Mouse (Mus musculus): ENCODE measurements around the gene Ticrr. TPM values are rescaled to one million over a fixed set of nuclear protein-coding genes. Genes with fewer than 3 reads are reported as not detected.

Gene Ticrr
- polyA plus RNA-seq, 2 experiments, result 7.4 to 7.9 TPM

- Histone ChIP-seq H3K4me2 (replicated peaks; ENCODE audit: low read depth, low read length, severe bottlenecking) (no peak overlapping the region), H3K4me3 (replicated peaks; ENCODE audit: low read length) (no peak overlapping the region), H3K27ac (replicated peaks; ENCODE audit: low read depth, low read length) (no peak overlapping the region), H3K27me3 (ENCODE audit: control insufficient read depth, insufficient read depth, low read length) (no peaks in the 10 kb centered on the region), H3K4me1 (ENCODE audit: control insufficient read depth, insufficient read depth, low read length) (no peaks in the 10 kb centered on the region), H3K36me3 (ENCODE audit: control insufficient read depth, insufficient read depth, low read length) (peaks cover 78% of the 10 kb centered on the region), H3K9ac (ENCODE audit: low read depth, low read length, severe bottlenecking) (no peak overlapping the region), H3K9me3 (ENCODE audit: control insufficient read depth, low read length) (no peaks in the 10 kb centered on the region)
- TF ChIP-seq POLR2A (IDR thresholded peaks at IDR 0.05; ENCODE audit: borderline replicate concordance, extremely low read depth, insufficient read depth, insufficient read length), result no peak
- ATAC-seq (ENCODE audit: low FRiP score, low read depth) (no peak), DNase-seq (ENCODE audit: low spot score) (no peak)
Measured at GRCm38 (mm10) chr7:79679186-79679585, 19.2 kb downstream of the Ticrr start.

GRCm38 (mm10) chr7:79680231-79680630 is 20.2 kb downstream of the Ticrr start:
- WGBS, result 89% methylated on average over 2 of the region's 2 CpGs
- Histone ChIP-seq H3K27ac (replicated peaks; ENCODE audit: low read depth, low read length) (no peak overlapping the region), H3K9me3 (ENCODE audit: control insufficient read depth, low read length) (no peaks in the 10 kb centered on the region), H3K36me3 (ENCODE audit: control insufficient read depth, insufficient read depth, low read length) (peaks cover 77% of the 10 kb centered on the region), H3K4me2 (replicated peaks; ENCODE audit: low read depth, low read length, severe bottlenecking) (no peak overlapping the region), H3K9ac (ENCODE audit: low read depth, low read length, severe bottlenecking) (no peak overlapping the region), H3K4me3 (replicated peaks; ENCODE audit: low read length) (no peak overlapping the region), H3K4me1 (ENCODE audit: control insufficient read depth, insufficient read depth, low read length) (no peaks in the 10 kb centered on the region), H3K27me3 (ENCODE audit: control insufficient read depth, insufficient read depth, low read length) (no peaks in the 10 kb centered on the region)
- TF ChIP-seq POLR2A (IDR thresholded peaks at IDR 0.05; ENCODE audit: borderline replicate concordance, extremely low read depth, insufficient read depth, insufficient read length), result no peak
- ATAC-seq (ENCODE audit: low FRiP score, low read depth) (no peak), DNase-seq (ENCODE audit: low spot score) (no peak)

- no peak for DNase-seq (ENCODE audit: low spot score)
- ATAC-seq (ENCODE audit: low FRiP score, low read depth), result no peak
- no peak overlapping the region for H3K9ac ChIP-seq (ENCODE audit: low read depth, low read length, severe bottlenecking)
- no peaks in the 10 kb centered on the region for H3K27me3 ChIP-seq (ENCODE audit: control insufficient read depth, insufficient read depth, low read length)
- no peak overlapping the region for H3K4me2 ChIP-seq (replicated peaks; ENCODE audit: low read depth, low read length, severe bottlenecking)
- H3K9me3 ChIP-seq (ENCODE audit: control insufficient read depth, low read length), result no peaks in the 10 kb centered on the region
- no peak overlapping the region for H3K4me3 ChIP-seq (replicated peaks; ENCODE audit: low read length)
- WGBS, result 84% methylated on average over 8 of the region's 8 CpGs
- H3K27ac ChIP-seq (replicated peaks; ENCODE audit: low read depth, low read length), result no peak overlapping the region
- peaks cover 89% of the 10 kb centered on the region for H3K36me3 ChIP-seq (ENCODE audit: control insufficient read depth, insufficient read depth, low read length)
- TF ChIP-seq POLR2A (IDR thresholded peaks at IDR 0.05; ENCODE audit: borderline replicate concordance, extremely low read depth, insufficient read depth, insufficient read length), result no peak
- no peaks in the 10 kb centered on the region for H3K4me1 ChIP-seq (ENCODE audit: control insufficient read depth, insufficient read depth, low read length)
Measured at GRCm38 (mm10) chr7:79696495-79696894, 36.5 kb downstream of the Ticrr start.

- Histone ChIP-seq H3K9me3 (ENCODE audit: control insufficient read depth, low read length) (no peaks in the 10 kb centered on the region), H3K4me2 (replicated peaks; ENCODE audit: low read depth, low read length, severe bottlenecking) (no peak overlapping the region), H3K27me3 (ENCODE audit: control insufficient read depth, insufficient read depth, low read length) (no peaks in the 10 kb centered on the region), H3K36me3 (ENCODE audit: control insufficient read depth, insufficient read depth, low read length) (peaks cover 91% of the 10 kb centered on the region), H3K4me3 (replicated peaks; ENCODE audit: low read length) (no peak overlapping the region), H3K4me1 (ENCODE audit: control insufficient read depth, insufficient read depth, low read length) (no peaks in the 10 kb centered on the region), H3K9ac (ENCODE audit: low read depth, low read length, severe bottlenecking) (no peak overlapping the region), H3K27ac (replicated peaks; ENCODE audit: low read depth, low read length) (no peak overlapping the region)
- ATAC-seq (ENCODE audit: low FRiP score, low read depth) (no peak), DNase-seq (ENCODE audit: low spot score) (no peak)
- no peak for TF ChIP-seq POLR2A (IDR thresholded peaks at IDR 0.05; ENCODE audit: borderline replicate concordance, extremely low read depth, insufficient read depth, insufficient read length)
- 84% methylated on average over 16 of the region's 16 CpGs for WGBS
Measured at GRCm38 (mm10) chr7:79702755-79703154, 42.8 kb downstream of the Ticrr start.

- H3K9ac ChIP-seq (ENCODE audit: low read depth, low read length, severe bottlenecking), result no peak overlapping the region
- no peak overlapping the region for H3K27ac ChIP-seq (replicated peaks; ENCODE audit: low read depth, low read length)
- no peak for TF ChIP-seq POLR2A (IDR thresholded peaks at IDR 0.05; ENCODE audit: borderline replicate concordance, extremely low read depth, insufficient read depth, insufficient read length)
- no peak overlapping the region for H3K4me2 ChIP-seq (replicated peaks; ENCODE audit: low read depth, low read length, severe bottlenecking)
- H3K36me3 ChIP-seq (ENCODE audit: control insufficient read depth, insufficient read depth, low read length), result peaks cover 87% of the 10 kb centered on the region
- DNase-seq (ENCODE audit: low spot score) (no peak), ATAC-seq (ENCODE audit: low FRiP score, low read depth) (no peak)
- WGBS, result 88% methylated on average over 5 of the region's 5 CpGs
- no peaks in the 10 kb centered on the region for H3K4me1 ChIP-seq (ENCODE audit: control insufficient read depth, insufficient read depth, low read length)
- no peak overlapping the region for H3K4me3 ChIP-seq (replicated peaks; ENCODE audit: low read length)
- H3K27me3 ChIP-seq (ENCODE audit: control insufficient read depth, insufficient read depth, low read length), result no peaks in the 10 kb centered on the region
- H3K9me3 ChIP-seq (ENCODE audit: control insufficient read depth, low read length), result no peaks in the 10 kb centered on the region
Measured at GRCm38 (mm10) chr7:79705210-79705609, 45.2 kb downstream of the Ticrr start.

GRCm38 (mm10) chr7:79710130-79710607 is 50.2 kb downstream of the Ticrr start:
- Histone ChIP-seq H3K9me3 (ENCODE audit: control insufficient read depth, low read length) (no peaks in the 10 kb centered on the region), H3K4me1 (ENCODE audit: control insufficient read depth, insufficient read depth, low read length) (peaks cover 5% of the 10 kb centered on the region), H3K27me3 (ENCODE audit: control insufficient read depth, insufficient read depth, low read length) (peaks cover 6% of the 10 kb centered on the region; the same call in 1 of the 2 replicates), H3K36me3 (ENCODE audit: control insufficient read depth, insufficient read depth, low read length) (peaks cover 52% of the 10 kb centered on the region), H3K9ac (ENCODE audit: low read depth, low read length, severe bottlenecking) (peak overlapping the region; percentile 51), H3K4me2 (replicated peaks; ENCODE audit: low read depth, low read length, severe bottlenecking) (peak overlapping the region; percentile 59), H3K4me3 (replicated peaks; ENCODE audit: low read length) (peak overlapping the region; percentile 36), H3K27ac (replicated peaks; ENCODE audit: low read depth, low read length) (no peak overlapping the region)
- 3% methylated on average over 42 of the region's 55 CpGs for WGBS
- TF ChIP-seq POLR2A (IDR thresholded peaks at IDR 0.05; ENCODE audit: borderline replicate concordance, extremely low read depth, insufficient read depth, insufficient read length), result no peak
- DNase-seq (ENCODE audit: low spot score) (peak; percentile 20), ATAC-seq (ENCODE audit: low FRiP score, low read depth) (peak; percentile 55)
